Mouse (Mus musculus) bone marrow macrophage, adult 2 months (primary cell): ENCODE data around the gene Mstn.

Experiments used
- CTCF ChIP-seq: IDR thresholded peaks from 2 replicates; pipeline ENCODE4 v1.5.1; 2012; ENCODE audit warnings: low read depth, mild to moderate bottlenecking, low read length, moderate library complexity
- POLR2A ChIP-seq: IDR thresholded peaks from 2 replicates; pipeline ENCODE4 v1.6.1; 2012; ENCODE audit warnings: mild to moderate bottlenecking, low read depth, low read length, borderline replicate concordance

GRCm38 (mm10) chr1:53110561-53110960, 49.1 kb downstream of the Mstn start:
- TF ChIP-seq CTCF: no peak
- TF ChIP-seq POLR2A: no peak
